Mouse (Mus musculus): ENCODE measurements around the gene Disp3. TPM values are rescaled to one million over a fixed set of nuclear protein-coding genes. Genes with fewer than 3 reads are reported as not detected.
A peak's percentile ranks its signal among the peaks of the same experiment; 100 is the strongest.

Gene Disp3
- polyA plus RNA-seq (2014; fragmentation: Nextera tagmentation; extraction: Ambion mirVana): 0.86 and 1.1 TPM in 2 replicates

GRCm38 (mm10) chr4:148287476-148288054 lies at the start of gene Disp3:
TSS of gene Disp3 (minus strand) at chr4:148287965.
- peak; percentile 60 for ATAC-seq (replicated peaks; ENCODE audit: insufficient number of reproducible peaks, low FRiP score, low TSS enrichment, low read depth)
- no peaks in the 10 kb centered on the region for H3K36me3 ChIP-seq (replicated peaks; ENCODE audit: control insufficient read depth, insufficient read depth, low read depth, low read length)
- H3K4me1 ChIP-seq (ENCODE audit: control insufficient read depth, insufficient read depth, low read length): peaks cover 4% of the 10 kb centered on the region; the same call in 1 of the 2 replicates
- H3K9me3 ChIP-seq (replicated peaks; ENCODE audit: control insufficient read depth, low read length): no peaks in the 10 kb centered on the region
- DNase-seq (ENCODE audit: low spot score): no peak
- H3K27ac ChIP-seq (replicated peaks; ENCODE audit: low read depth, low read length): no peak within 1 kb of the TSS
- peaks cover 15% of the 10 kb centered on the region for H3K27me3 ChIP-seq (ENCODE audit: control insufficient read depth, insufficient read depth, low read length)
- peak within 1 kb of the TSS; percentile 42 for H3K4me3 ChIP-seq (ENCODE audit: low read depth, low read length)
- peak within 1 kb of the TSS; percentile 64 for H3K4me2 ChIP-seq (ENCODE audit: low read depth, low read length)
- peak within 1 kb of the TSS; percentile 39 for H3K9ac ChIP-seq (replicated peaks; ENCODE audit: low read length)
- under 1% methylated on average over 47 of the region's 54 CpGs for WGBS

DNA sequence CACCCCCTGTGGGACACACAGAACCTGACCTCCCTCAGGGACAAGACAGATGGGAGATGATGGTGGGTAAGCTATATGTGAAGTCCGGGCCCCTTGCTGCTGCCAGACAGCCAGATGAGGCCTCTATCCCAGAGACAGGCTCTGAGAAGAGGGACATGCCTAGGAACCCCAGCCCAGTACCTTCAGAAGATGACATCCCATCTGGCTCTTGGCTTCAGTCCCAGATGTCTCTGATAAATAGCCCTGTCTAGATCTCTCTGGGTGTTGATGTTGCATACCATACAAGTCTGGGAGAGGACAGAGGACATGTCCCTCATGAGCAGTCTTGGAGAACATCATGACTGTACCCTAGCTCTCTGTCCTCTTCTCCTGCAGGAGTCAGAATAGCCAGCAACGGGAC lies 42.5 kb upstream of the Disp3 start:
- H3K9me3 ChIP-seq (replicated peaks; ENCODE audit: control insufficient read depth, low read length): no peaks in the 10 kb centered on the region
- no peak overlapping the region for H3K27ac ChIP-seq (replicated peaks; ENCODE audit: low read depth, low read length)
- H3K36me3 ChIP-seq (replicated peaks; ENCODE audit: control insufficient read depth, insufficient read depth, low read depth, low read length): no peaks in the 10 kb centered on the region
- no peak overlapping the region for H3K9ac ChIP-seq (replicated peaks; ENCODE audit: low read length)
- H3K27me3 ChIP-seq (ENCODE audit: control insufficient read depth, insufficient read depth, low read length): no peaks in the 10 kb centered on the region
- WGBS: 81% methylated on average over 2 of the region's 2 CpGs
- no peak overlapping the region for H3K4me2 ChIP-seq (ENCODE audit: low read depth, low read length)
- DNase-seq (ENCODE audit: low spot score) (no peak), ATAC-seq (replicated peaks; ENCODE audit: insufficient number of reproducible peaks, low FRiP score, low TSS enrichment, low read depth) (no peak)
- no peaks in the 10 kb centered on the region for H3K4me1 ChIP-seq (ENCODE audit: control insufficient read depth, insufficient read depth, low read length)
- H3K4me3 ChIP-seq (ENCODE audit: low read depth, low read length): no peak overlapping the region

GRCm38 (mm10) chr4:148329431-148329830 lies 41.7 kb upstream of the Disp3 start:
- Histone ChIP-seq H3K27ac (replicated peaks; ENCODE audit: low read depth, low read length) (no peak overlapping the region), H3K27me3 (ENCODE audit: control insufficient read depth, insufficient read depth, low read length) (no peaks in the 10 kb centered on the region), H3K9me3 (replicated peaks; ENCODE audit: control insufficient read depth, low read length) (no peaks in the 10 kb centered on the region), H3K4me2 (ENCODE audit: low read depth, low read length) (no peak overlapping the region), H3K9ac (replicated peaks; ENCODE audit: low read length) (no peak overlapping the region), H3K4me1 (ENCODE audit: control insufficient read depth, insufficient read depth, low read length) (no peaks in the 10 kb centered on the region), H3K4me3 (ENCODE audit: low read depth, low read length) (no peak overlapping the region), H3K36me3 (replicated peaks; ENCODE audit: control insufficient read depth, insufficient read depth, low read depth, low read length) (no peaks in the 10 kb centered on the region)
- whole genome bisulfite sequencing: 53% methylated on average over 11 of the region's 11 CpGs
- DNase-seq (ENCODE audit: low spot score) (no peak), ATAC-seq (replicated peaks; ENCODE audit: insufficient number of reproducible peaks, low FRiP score, low TSS enrichment, low read depth) (no peak)

DNA sequence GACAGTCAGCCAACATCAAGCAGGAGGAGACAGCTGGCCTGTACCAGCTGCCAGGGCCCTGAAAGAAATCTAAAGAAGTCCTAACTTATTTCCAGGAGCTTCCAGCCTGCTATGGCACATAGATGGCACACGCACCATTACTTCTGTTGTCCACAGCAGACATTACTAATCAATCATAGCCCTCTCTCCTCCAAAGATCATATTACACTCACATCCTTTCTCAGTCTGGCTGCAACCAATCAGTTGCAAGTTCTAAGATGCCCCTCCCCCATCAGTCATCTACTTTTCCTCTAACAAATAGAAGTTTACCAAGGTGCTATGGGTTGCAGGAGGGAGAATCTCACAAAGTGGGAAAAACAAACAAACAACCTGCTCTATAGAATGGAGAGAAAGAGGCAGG lies 40.5 kb upstream of the Disp3 start:
- H3K9me3 ChIP-seq (replicated peaks; ENCODE audit: control insufficient read depth, low read length): no peaks in the 10 kb centered on the region
- DNase-seq (ENCODE audit: low spot score): no peak
- H3K9ac ChIP-seq (replicated peaks; ENCODE audit: low read length): no peak overlapping the region
- H3K27ac ChIP-seq (replicated peaks; ENCODE audit: low read depth, low read length): no peak overlapping the region
- no peak overlapping the region for H3K4me2 ChIP-seq (ENCODE audit: low read depth, low read length)
- H3K27me3 ChIP-seq (ENCODE audit: control insufficient read depth, insufficient read depth, low read length): no peaks in the 10 kb centered on the region
- ATAC-seq (replicated peaks; ENCODE audit: insufficient number of reproducible peaks, low FRiP score, low TSS enrichment, low read depth): no peak
- H3K4me1 ChIP-seq (ENCODE audit: control insufficient read depth, insufficient read depth, low read length): no peaks in the 10 kb centered on the region
- no peaks in the 10 kb centered on the region for H3K36me3 ChIP-seq (replicated peaks; ENCODE audit: control insufficient read depth, insufficient read depth, low read depth, low read length)
- no peak overlapping the region for H3K4me3 ChIP-seq (ENCODE audit: low read depth, low read length)
- 76% methylated on average over 1 of the region's 1 CpGs for WGBS

GRCm38 (mm10) chr4:148327266-148327997 lies 39.7 kb upstream of the Disp3 start:
- Histone ChIP-seq H3K4me2 (ENCODE audit: low read depth, low read length) (no peak overlapping the region), H3K36me3 (replicated peaks; ENCODE audit: control insufficient read depth, insufficient read depth, low read depth, low read length) (no peaks in the 10 kb centered on the region), H3K27ac (replicated peaks; ENCODE audit: low read depth, low read length) (no peak overlapping the region), H3K9ac (replicated peaks; ENCODE audit: low read length) (no peak overlapping the region), H3K9me3 (replicated peaks; ENCODE audit: control insufficient read depth, low read length) (no peaks in the 10 kb centered on the region), H3K4me1 (ENCODE audit: control insufficient read depth, insufficient read depth, low read length) (no peaks in the 10 kb centered on the region), H3K27me3 (ENCODE audit: control insufficient read depth, insufficient read depth, low read length) (no peaks in the 10 kb centered on the region), H3K4me3 (ENCODE audit: low read depth, low read length) (no peak overlapping the region)
- peak; percentile 70 for ATAC-seq (replicated peaks; ENCODE audit: insufficient number of reproducible peaks, low FRiP score, low TSS enrichment, low read depth)
- WGBS: 13% methylated on average over 19 of the region's 19 CpGs
- peak; percentile 66 for DNase-seq (ENCODE audit: low spot score)

- H3K4me1 ChIP-seq (ENCODE audit: control insufficient read depth, insufficient read depth, low read length): no peaks in the 10 kb centered on the region
- no peaks in the 10 kb centered on the region for H3K36me3 ChIP-seq (replicated peaks; ENCODE audit: control insufficient read depth, insufficient read depth, low read depth, low read length)
- H3K27ac ChIP-seq (replicated peaks; ENCODE audit: low read depth, low read length): no peak overlapping the region
- ATAC-seq (replicated peaks; ENCODE audit: insufficient number of reproducible peaks, low FRiP score, low TSS enrichment, low read depth): no peak
- H3K9me3 ChIP-seq (replicated peaks; ENCODE audit: control insufficient read depth, low read length): no peaks in the 10 kb centered on the region
- WGBS: 42% methylated on average over 8 of the region's 8 CpGs
- DNase-seq (ENCODE audit: low spot score): peak; percentile 14
- H3K27me3 ChIP-seq (ENCODE audit: control insufficient read depth, insufficient read depth, low read length): no peaks in the 10 kb centered on the region
- no peak overlapping the region for H3K4me2 ChIP-seq (ENCODE audit: low read depth, low read length)
- no peak overlapping the region for H3K4me3 ChIP-seq (ENCODE audit: low read depth, low read length)
- no peak overlapping the region for H3K9ac ChIP-seq (replicated peaks; ENCODE audit: low read length)
Observed at GRCm38 (mm10) chr4:148326791-148327190, 39.0 kb upstream of the Disp3 start.

DNA sequence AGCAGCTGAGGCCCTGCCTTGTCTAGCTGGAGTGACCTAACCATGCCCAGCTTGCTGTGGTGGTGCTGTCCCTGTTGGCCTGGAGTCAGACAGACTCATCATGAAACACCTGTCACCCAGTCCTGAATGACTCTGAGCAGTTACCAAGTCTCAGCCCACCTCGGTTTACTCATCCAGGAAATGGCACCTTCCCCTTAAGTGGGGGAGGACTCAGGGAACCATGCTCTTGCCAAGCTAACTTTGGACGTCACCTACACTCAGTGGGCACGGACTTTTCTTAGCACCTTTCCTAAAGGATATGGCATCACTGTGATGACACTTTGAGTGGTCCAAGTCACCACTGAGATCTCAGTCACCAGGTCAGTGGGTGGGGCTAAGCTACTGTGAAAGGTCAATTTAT lies 38.2 kb upstream of the Disp3 start:
- Histone ChIP-seq H3K4me3 (ENCODE audit: low read depth, low read length) (no peak overlapping the region), H3K9me3 (replicated peaks; ENCODE audit: control insufficient read depth, low read length) (no peaks in the 10 kb centered on the region), H3K4me2 (ENCODE audit: low read depth, low read length) (no peak overlapping the region), H3K9ac (replicated peaks; ENCODE audit: low read length) (no peak overlapping the region), H3K27ac (replicated peaks; ENCODE audit: low read depth, low read length) (no peak overlapping the region), H3K36me3 (replicated peaks; ENCODE audit: control insufficient read depth, insufficient read depth, low read depth, low read length) (no peaks in the 10 kb centered on the region), H3K27me3 (ENCODE audit: control insufficient read depth, insufficient read depth, low read length) (no peaks in the 10 kb centered on the region), H3K4me1 (ENCODE audit: control insufficient read depth, insufficient read depth, low read length) (no peaks in the 10 kb centered on the region; the same call in 1 of the 2 replicates)
- DNase-seq (ENCODE audit: low spot score) (no peak), ATAC-seq (replicated peaks; ENCODE audit: insufficient number of reproducible peaks, low FRiP score, low TSS enrichment, low read depth) (no peak)
- 84% methylated on average over 3 of the region's 3 CpGs for WGBS

DNA sequence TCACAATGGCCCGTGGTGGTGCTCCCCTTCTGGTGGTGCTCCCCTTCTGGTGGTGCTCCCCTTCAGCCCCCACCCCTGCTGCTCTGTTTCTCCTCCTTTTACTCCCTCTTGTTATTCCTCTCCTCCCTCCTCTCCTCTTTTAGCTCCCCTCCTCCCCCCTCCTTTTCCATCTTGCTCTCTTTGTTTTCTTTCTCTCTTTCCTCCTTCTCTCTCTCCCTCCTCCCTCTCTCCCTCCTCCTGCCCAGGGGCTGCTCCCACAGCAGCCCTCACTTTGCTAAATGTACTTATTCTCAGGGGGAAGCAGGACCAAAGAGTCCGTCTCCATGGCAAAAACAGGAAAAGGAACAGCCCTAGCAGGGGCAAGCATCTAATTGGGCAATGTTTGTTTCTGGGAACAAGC lies 37.3 kb upstream of the Disp3 start:
- no peak overlapping the region for H3K9ac ChIP-seq (replicated peaks; ENCODE audit: low read length)
- WGBS: 16% methylated on average over 2 of the region's 2 CpGs
- no peaks in the 10 kb centered on the region for H3K27me3 ChIP-seq (ENCODE audit: control insufficient read depth, insufficient read depth, low read length)
- no peaks in the 10 kb centered on the region; the same call in 1 of the 2 replicates for H3K4me1 ChIP-seq (ENCODE audit: control insufficient read depth, insufficient read depth, low read length)
- H3K27ac ChIP-seq (replicated peaks; ENCODE audit: low read depth, low read length): no peak overlapping the region
- DNase-seq (ENCODE audit: low spot score): peak; percentile 9
- H3K36me3 ChIP-seq (replicated peaks; ENCODE audit: control insufficient read depth, insufficient read depth, low read depth, low read length): no peaks in the 10 kb centered on the region
- no peak overlapping the region for H3K4me3 ChIP-seq (ENCODE audit: low read depth, low read length)
- no peak overlapping the region for H3K4me2 ChIP-seq (ENCODE audit: low read depth, low read length)
- no peaks in the 10 kb centered on the region for H3K9me3 ChIP-seq (replicated peaks; ENCODE audit: control insufficient read depth, low read length)
- no peak for ATAC-seq (replicated peaks; ENCODE audit: insufficient number of reproducible peaks, low FRiP score, low TSS enrichment, low read depth)
